Comparison of ENCODE assay signal across 24 mouse cellular contexts in genomic region chr13:52857781-52858180, GRCm38 (mm10).
DNase-seq lines count a peak whose midpoint lies in the region; ATAC-seq lines count a peak whose summit lies in the region.
"Had no signal": no experiment of that assay in that cellular context is flagged by ENCODE, and none has a peak within 500 bp of the region (broad histone marks: within the 10 kb centered on the region; RNA-seq: fewer than 3 reads in every experiment).

No protein-coding gene starts in this region.

- H3K27me3 ChIP-seq in forebrain, embryonic 14.5 days (replicated peaks; ENCODE audit: control insufficient read depth, insufficient read depth, low read length), result no peaks in the 10 kb centered on the region
- no peaks in the 10 kb centered on the region for H3K27me3 ChIP-seq in forebrain, embryonic 16.5 days (replicated peaks; ENCODE audit: control insufficient read depth, insufficient read depth, low read length)
- H3K27me3 ChIP-seq in hindbrain, embryonic 10.5 days (ENCODE audit: insufficient read depth, poor library complexity, severe bottlenecking), result no peaks in the 10 kb centered on the region
- H3K27me3 ChIP-seq: heart, embryonic 15.5 days; hindbrain, embryonic 13.5 days; limb, embryonic 12.5 days; liver, embryonic 15.5 days; lung, embryonic 15.5 days; midbrain, embryonic 12.5 days; neural tube, embryonic 13.5 days had no signal

- no peak for ATAC-seq in forebrain, embryonic 14.5 days
- ATAC-seq in forebrain, embryonic 16.5 days, result no peak

- H3K36me3 ChIP-seq in forebrain, embryonic 14.5 days (ENCODE audit: control insufficient read depth, insufficient read depth, low read length), result no peaks in the 10 kb centered on the region
- no peaks in the 10 kb centered on the region for H3K36me3 ChIP-seq in forebrain, embryonic 16.5 days (ENCODE audit: control insufficient read depth, insufficient read depth)
- H3K36me3 ChIP-seq in hindbrain, embryonic 10.5 days, result no peaks in the 10 kb centered on the region; the same call in 1 of the 2 replicates
- H3K36me3 ChIP-seq: heart, embryonic 15.5 days; limb, embryonic 12.5 days; liver, embryonic 15.5 days; lung, embryonic 15.5 days; midbrain, embryonic 12.5 days; neural tube, embryonic 13.5 days had no signal

- no peak overlapping the region for H3K4me2 ChIP-seq in forebrain, embryonic 14.5 days (ENCODE audit: low read length)
- no peak overlapping the region for H3K4me2 ChIP-seq in forebrain, embryonic 16.5 days (ENCODE audit: low read length)
- H3K4me2 ChIP-seq: heart, embryonic 15.5 days; hindbrain, embryonic 13.5 days; limb, embryonic 12.5 days; liver, embryonic 15.5 days; lung, embryonic 15.5 days; midbrain, embryonic 12.5 days; neural tube, embryonic 13.5 days had no signal

- H3K4me1 ChIP-seq in forebrain, embryonic 14.5 days (ENCODE audit: control insufficient read depth, insufficient read depth, low read length), result peaks cover 4% of the 10 kb centered on the region; the same call in 1 of the 2 replicates
- peaks cover 18% of the 10 kb centered on the region for H3K4me1 ChIP-seq in forebrain, embryonic 16.5 days (replicated peaks; ENCODE audit: control insufficient read depth, insufficient read depth, low read length)
- peaks cover 15% of the 10 kb centered on the region for H3K4me1 ChIP-seq in hindbrain, embryonic 10.5 days (replicated peaks)
- H3K4me1 ChIP-seq: liver, embryonic 15.5 days; lung, embryonic 15.5 days had no signal

- no peak for DNase-seq in forebrain, embryonic 14.5 days (ENCODE audit: low spot score)
- DNase-seq in cerebellum, adult 18-20 months, result peak; percentile 57 to 67
- DNase-seq in cerebellum, adult 8-10 months, result peak; percentile 41
- DNase-seq in cerebellum, postnatal 25 days, result peak; percentile 70 to 81
- DNase-seq in hindbrain, embryonic 10.5 days (ENCODE audit: low spot score), result no peak
- no peak for DNase-seq in layer of hippocampus, postnatal 10 days (ENCODE audit: low spot score in 2 of 2)
- DNase-seq: adrenal gland, postnatal 25 days; B cell, adult 2 months; gastrocnemius, postnatal 14 days; kidney, adult 11 months; kidney, postnatal 14 days; layer of hippocampus, adult 9-11 months; lung, postnatal 36 days; right cerebral cortex, postnatal 4 days; thymus, postnatal 14 days had no signal

- no peak overlapping the region for H3K9ac ChIP-seq in forebrain, embryonic 14.5 days (ENCODE audit: low read length)
- H3K9ac ChIP-seq in forebrain, embryonic 16.5 days (replicated peaks; ENCODE audit: low read depth, low read length), result no peak overlapping the region
- H3K9ac ChIP-seq: heart, embryonic 15.5 days; hindbrain, embryonic 13.5 days; limb, embryonic 12.5 days; liver, embryonic 15.5 days; lung, embryonic 15.5 days; midbrain, embryonic 12.5 days; neural tube, embryonic 13.5 days had no signal

- no peak overlapping the region for H3K4me3 ChIP-seq in forebrain, embryonic 14.5 days (ENCODE audit: low read depth, low read length)
- no peak overlapping the region for H3K4me3 ChIP-seq in forebrain, embryonic 16.5 days (replicated peaks; ENCODE audit: low read length)
- no peak overlapping the region for H3K4me3 ChIP-seq in hindbrain, embryonic 10.5 days
- H3K4me3 ChIP-seq: heart, embryonic 15.5 days; hindbrain, embryonic 13.5 days; left cerebral cortex, adult 2 months; limb, embryonic 12.5 days; liver, embryonic 15.5 days; lung, embryonic 15.5 days; midbrain, embryonic 12.5 days; neural tube, embryonic 13.5 days had no signal

- no peaks in the 10 kb centered on the region for H3K9me3 ChIP-seq in forebrain, embryonic 14.5 days (replicated peaks; ENCODE audit: control insufficient read depth, low read length)
- no peaks in the 10 kb centered on the region for H3K9me3 ChIP-seq in forebrain, embryonic 16.5 days (ENCODE audit: control insufficient read depth, low read length)
- H3K9me3 ChIP-seq in hindbrain, embryonic 10.5 days, result no peaks in the 10 kb centered on the region
- H3K9me3 ChIP-seq: heart, embryonic 15.5 days; hindbrain, embryonic 13.5 days; liver, embryonic 15.5 days; lung, embryonic 15.5 days; midbrain, embryonic 12.5 days; neural tube, embryonic 13.5 days had no signal

- 0 out of 2 replicates have a peak overlapping the region, but pooled peaks have one; percentile 28 for H3K27ac ChIP-seq in forebrain, embryonic 14.5 days (ENCODE audit: low read depth, low read length)
- H3K27ac ChIP-seq in forebrain, embryonic 16.5 days (ENCODE audit: low read length), result no peak overlapping the region
- H3K27ac ChIP-seq in hindbrain, embryonic 10.5 days, result no peak overlapping the region
- H3K27ac ChIP-seq: heart, embryonic 15.5 days; left cerebral cortex, adult 2 months; limb, embryonic 12.5 days; liver, embryonic 15.5 days; lung, embryonic 15.5 days; midbrain, embryonic 12.5 days had no signal

- 84% methylated on average over 5 of the region's 5 CpGs for WGBS in forebrain, embryonic 14.5 days
- 88% methylated on average over 5 of the region's 5 CpGs for WGBS in forebrain, embryonic 16.5 days
- 93% methylated on average over 5 of the region's 5 CpGs for WGBS in hindbrain, embryonic 10.5 days

Comparison
In these comparisons a context has a peak if more than half of its experiments do, and no peak if none do; other contexts are left out.
1. DNase-seq: peak in cerebellum, adult 18-20 months (2 of 2), cerebellum, adult 8-10 months (single experiment) and cerebellum, postnatal 25 days (2 of 2); none in forebrain, embryonic 14.5 days (single experiment), hindbrain, embryonic 10.5 days (single experiment) and layer of hippocampus, postnatal 10 days (0 of 2).